Mouse (Mus musculus): ENCODE data around the gene Mmp20.

DNA sequence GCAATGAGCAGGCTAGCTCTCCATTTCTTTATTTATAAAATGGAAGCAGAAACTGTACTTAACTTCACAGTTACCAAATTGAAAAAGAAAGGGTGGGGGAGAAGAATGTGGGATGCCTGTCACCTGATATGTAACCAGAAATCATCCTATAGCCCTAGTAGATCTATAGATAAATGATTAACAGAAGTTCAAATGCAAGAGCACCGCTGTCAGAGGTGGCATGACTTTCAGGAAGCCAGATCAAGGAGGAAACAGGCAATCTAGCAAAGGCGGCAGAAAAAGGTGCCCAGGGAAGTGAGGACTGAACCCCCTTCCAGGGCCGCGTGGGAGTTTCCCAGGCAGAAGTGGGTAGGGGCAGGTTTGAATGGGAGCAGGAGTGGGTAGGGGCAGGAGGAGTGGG lies 29.9 kb downstream of the Mmp20 start:
- TF ChIP-seq POLR2A (IDR thresholded peaks at IDR 0.05; ENCODE audit: insufficient read length, low read depth) (no peak), E2F4 (IDR thresholded peaks at IDR 0.05; ENCODE audit: insufficient read depth) (no peak), USF1 (IDR thresholded peaks at IDR 0.05; ENCODE audit: low read depth) (no peak), POLR2AphosphoS2 (IDR thresholded peaks at IDR 0.05; ENCODE audit: insufficient read length, low read depth) (no peak), SRF (IDR thresholded peaks at IDR 0.05; ENCODE audit: control insufficient read depth, insufficient read length, low read depth) (no peak), MAX (IDR thresholded peaks at IDR 0.05; ENCODE audit: low read depth) (no peak)

All from myocyte (in vitro differentiated cells).